Mouse (Mus musculus): Measurements from ENCODE around the gene Aldh1l1. TPM values are rescaled to one million over a fixed set of nuclear protein-coding genes. Genes with fewer than 3 reads are reported as not detected.

The Aldh1l1 gene
- polyA plus RNA-seq, 1 experiment from 2014 or later: 101 TPM

DNA sequence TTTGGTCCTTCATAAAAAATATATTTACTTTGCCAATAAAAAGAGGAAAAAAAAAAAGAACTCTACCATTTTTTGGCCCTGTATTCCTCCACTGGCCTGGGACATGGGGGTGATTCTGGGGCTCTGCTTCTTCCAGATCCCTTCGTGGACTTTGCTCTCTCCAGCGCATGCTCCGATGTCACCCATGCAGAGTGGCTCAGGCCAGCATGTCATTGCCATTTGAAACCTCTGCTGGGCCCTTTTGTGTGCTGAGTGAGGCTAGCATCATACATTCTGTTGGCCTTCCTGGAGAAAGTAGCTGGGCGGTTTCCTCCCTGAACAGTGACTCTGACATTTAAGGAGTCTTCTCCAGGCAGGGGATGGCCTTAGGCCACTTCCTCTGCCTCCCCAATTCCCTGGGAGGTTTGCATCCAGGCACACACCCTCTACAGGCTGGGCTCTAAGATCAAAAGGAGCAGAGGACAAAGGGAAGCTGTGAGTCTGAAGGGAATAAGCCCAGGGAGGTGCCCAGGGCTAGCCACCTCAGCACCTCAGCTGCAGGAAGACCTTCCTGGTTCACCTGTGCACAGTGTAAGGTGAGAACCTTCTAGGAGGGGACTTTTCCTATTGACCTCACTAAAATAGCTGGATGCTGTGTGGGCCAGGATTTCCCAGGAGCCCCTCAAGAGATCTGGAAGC lies 10.9 kb upstream of the Aldh1l1 start:
- no peaks in the 10 kb centered on the region for H3K36me3 ChIP-seq (ENCODE audit: control insufficient read depth, insufficient read depth, low read length)
- H3K9me3 ChIP-seq (ENCODE audit: control insufficient read depth, low read length): no peaks in the 10 kb centered on the region
- H3K27me3 ChIP-seq (replicated peaks; ENCODE audit: control insufficient read depth, insufficient read depth, low read length): no peaks in the 10 kb centered on the region
- no peak overlapping the region for H3K4me2 ChIP-seq (ENCODE audit: low read length)
- H3K4me3 ChIP-seq (ENCODE audit: low read length): no peak overlapping the region
- ATAC-seq: no peak
- H3K4me1 ChIP-seq (ENCODE audit: control insufficient read depth, insufficient read depth, low read depth, low read length): peaks cover 8% of the 10 kb centered on the region
- no peak overlapping the region for H3K27ac ChIP-seq (ENCODE audit: low read depth, low read length)
- no peak overlapping the region for H3K9ac ChIP-seq (ENCODE audit: low read depth, low read length)
- WGBS: 70% methylated on average over 4 of the region's 4 CpGs

DNA sequence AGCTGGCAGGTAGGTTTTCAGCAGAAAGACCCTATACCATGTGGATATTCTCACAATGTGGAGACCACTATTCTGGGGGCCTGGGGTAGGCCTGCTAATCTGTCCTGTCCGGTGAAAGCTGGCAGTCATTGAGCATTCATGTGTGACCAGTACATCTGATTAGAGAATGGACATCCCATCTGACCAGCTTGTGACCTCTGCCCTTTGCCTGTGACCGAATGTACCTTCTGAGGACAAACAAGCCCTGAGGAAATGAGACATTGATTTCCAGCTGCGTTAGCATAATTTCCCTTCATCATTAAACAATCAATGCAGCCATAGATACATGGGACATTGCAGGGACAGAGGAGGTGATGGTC lies 10.4 kb upstream of the Aldh1l1 start:
- no peak for ATAC-seq
- 65% methylated on average over 3 of the region's 3 CpGs for WGBS

DNA sequence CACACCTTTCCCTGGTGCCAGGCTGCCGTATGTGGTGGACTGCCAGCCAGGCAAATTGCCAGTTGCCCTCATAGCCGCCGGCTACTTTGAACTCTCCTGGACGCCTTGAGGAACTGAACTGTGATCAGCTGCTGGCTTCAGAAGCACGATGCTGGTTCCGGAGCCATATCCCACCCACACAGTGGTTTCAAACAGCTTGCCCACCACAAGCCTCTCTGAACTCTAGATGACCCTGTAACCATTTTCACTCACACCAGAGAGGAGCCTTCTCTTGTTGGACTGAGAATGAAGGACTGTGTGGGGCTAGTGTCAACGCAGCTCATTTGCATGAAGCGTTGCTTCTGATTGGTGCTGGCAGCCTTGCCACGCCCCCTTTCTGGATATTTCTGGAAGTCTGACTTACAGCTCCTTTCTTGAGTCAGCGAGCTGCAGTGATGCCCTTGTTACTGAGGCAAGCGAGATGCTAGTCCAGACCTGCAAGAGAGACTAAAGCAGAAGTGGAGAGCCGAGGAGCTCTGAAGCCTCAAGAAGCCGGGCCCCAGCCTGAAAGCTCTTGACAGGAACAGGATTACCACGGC lies 9.2 kb upstream of the Aldh1l1 start:
- H3K4me1 ChIP-seq (ENCODE audit: control insufficient read depth, insufficient read depth, low read depth, low read length): peaks cover 4% of the 10 kb centered on the region; the same call in 1 of the 2 replicates
- H3K4me3 ChIP-seq (ENCODE audit: low read length): no peak overlapping the region
- H3K27ac ChIP-seq (ENCODE audit: low read depth, low read length): no peak overlapping the region
- no peak overlapping the region for H3K9ac ChIP-seq (ENCODE audit: low read depth, low read length)
- WGBS: 58% methylated on average over 14 of the region's 14 CpGs
- H3K36me3 ChIP-seq (ENCODE audit: control insufficient read depth, insufficient read depth, low read length): no peaks in the 10 kb centered on the region
- peak; percentile 49; the same call in 1 of the 2 replicates for ATAC-seq
- no peak overlapping the region for H3K4me2 ChIP-seq (ENCODE audit: low read length)
- H3K27me3 ChIP-seq (replicated peaks; ENCODE audit: control insufficient read depth, insufficient read depth, low read length): no peaks in the 10 kb centered on the region
- no peaks in the 10 kb centered on the region for H3K9me3 ChIP-seq (ENCODE audit: control insufficient read depth, low read length)

More for the DNA sequence above, 10.4 kb upstream of the Aldh1l1 start:
- H3K9ac ChIP-seq (ENCODE audit: low read depth, low read length): no peak overlapping the region
- H3K4me2 ChIP-seq (ENCODE audit: low read length): no peak overlapping the region
- no peak overlapping the region for H3K4me3 ChIP-seq (ENCODE audit: low read length)
- H3K36me3 ChIP-seq (ENCODE audit: control insufficient read depth, insufficient read depth, low read length): no peaks in the 10 kb centered on the region
- H3K4me1 ChIP-seq (ENCODE audit: control insufficient read depth, insufficient read depth, low read depth, low read length): peaks cover 8% of the 10 kb centered on the region
- no peaks in the 10 kb centered on the region for H3K27me3 ChIP-seq (replicated peaks; ENCODE audit: control insufficient read depth, insufficient read depth, low read length)
- H3K9me3 ChIP-seq (ENCODE audit: control insufficient read depth, low read length): no peaks in the 10 kb centered on the region
- H3K27ac ChIP-seq (ENCODE audit: low read depth, low read length): no peak overlapping the region

DNA sequence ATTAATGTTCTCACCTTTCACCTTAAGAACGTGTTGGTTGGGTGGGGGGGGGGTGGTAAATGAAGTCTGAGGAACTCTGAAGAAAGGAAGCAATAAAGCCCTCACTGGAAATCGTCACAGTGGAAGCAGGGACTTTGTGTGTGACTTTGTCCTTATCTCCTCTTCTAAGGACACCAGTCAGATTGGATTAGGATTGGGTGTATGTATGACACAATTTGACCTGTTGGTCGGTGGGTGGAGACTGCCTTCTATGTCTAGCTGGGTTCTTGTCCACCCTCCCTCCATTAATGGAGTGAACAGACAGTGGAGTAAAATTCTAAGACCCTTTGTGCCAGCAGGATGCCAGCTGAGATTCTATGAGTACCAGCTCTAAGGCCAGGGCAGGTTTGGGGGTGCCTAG lies 2.0 kb upstream of the Aldh1l1 start:
- H3K4me3 ChIP-seq (ENCODE audit: low read length): no peak overlapping the region
- no peaks in the 10 kb centered on the region for H3K36me3 ChIP-seq (ENCODE audit: control insufficient read depth, insufficient read depth, low read length)
- no peak overlapping the region for H3K9ac ChIP-seq (ENCODE audit: low read depth, low read length)
- ATAC-seq: no peak
- no peaks in the 10 kb centered on the region for H3K9me3 ChIP-seq (ENCODE audit: control insufficient read depth, low read length)
- H3K27me3 ChIP-seq (replicated peaks; ENCODE audit: control insufficient read depth, insufficient read depth, low read length): no peaks in the 10 kb centered on the region
- no peak overlapping the region for H3K27ac ChIP-seq (ENCODE audit: low read depth, low read length)
- no peaks in the 10 kb centered on the region for H3K4me1 ChIP-seq (ENCODE audit: control insufficient read depth, insufficient read depth, low read depth, low read length)
- WGBS: 87% methylated on average over 3 of the region's 3 CpGs
- H3K4me2 ChIP-seq (ENCODE audit: low read length): no peak overlapping the region

DNA sequence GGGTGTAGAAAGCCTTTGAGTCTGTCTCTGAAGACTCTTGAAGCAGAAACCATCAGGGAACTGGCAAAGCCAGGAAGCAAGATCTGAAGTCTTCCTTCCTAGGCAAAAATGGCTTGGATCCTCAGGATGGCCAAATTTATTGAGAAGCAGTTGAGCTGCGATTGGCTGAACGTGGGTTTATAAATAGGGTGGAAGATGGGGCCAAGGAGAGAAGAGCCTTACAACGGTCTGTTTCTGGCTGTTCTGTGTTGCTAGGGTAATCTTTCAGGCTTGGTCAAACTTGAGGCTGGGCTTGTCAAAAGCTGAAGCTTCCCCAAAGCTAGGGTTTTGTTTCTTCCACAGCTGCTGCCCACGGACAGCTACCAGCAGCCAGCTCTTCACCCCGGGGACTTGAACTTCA lies 1.4 kb upstream of the Aldh1l1 start:
- WGBS: 68% methylated on average over 5 of the region's 5 CpGs
- no peaks in the 10 kb centered on the region for H3K9me3 ChIP-seq (ENCODE audit: control insufficient read depth, low read length)
- H3K4me3 ChIP-seq (ENCODE audit: low read length): no peak overlapping the region
- H3K9ac ChIP-seq (ENCODE audit: low read depth, low read length): no peak overlapping the region
- no peak overlapping the region for H3K27ac ChIP-seq (ENCODE audit: low read depth, low read length)
- H3K4me1 ChIP-seq (ENCODE audit: control insufficient read depth, insufficient read depth, low read depth, low read length): no peaks in the 10 kb centered on the region
- no peaks in the 10 kb centered on the region for H3K36me3 ChIP-seq (ENCODE audit: control insufficient read depth, insufficient read depth, low read length)
- ATAC-seq: no peak
- H3K4me2 ChIP-seq (ENCODE audit: low read length): no peak overlapping the region
- no peaks in the 10 kb centered on the region for H3K27me3 ChIP-seq (replicated peaks; ENCODE audit: control insufficient read depth, insufficient read depth, low read length)

DNA sequence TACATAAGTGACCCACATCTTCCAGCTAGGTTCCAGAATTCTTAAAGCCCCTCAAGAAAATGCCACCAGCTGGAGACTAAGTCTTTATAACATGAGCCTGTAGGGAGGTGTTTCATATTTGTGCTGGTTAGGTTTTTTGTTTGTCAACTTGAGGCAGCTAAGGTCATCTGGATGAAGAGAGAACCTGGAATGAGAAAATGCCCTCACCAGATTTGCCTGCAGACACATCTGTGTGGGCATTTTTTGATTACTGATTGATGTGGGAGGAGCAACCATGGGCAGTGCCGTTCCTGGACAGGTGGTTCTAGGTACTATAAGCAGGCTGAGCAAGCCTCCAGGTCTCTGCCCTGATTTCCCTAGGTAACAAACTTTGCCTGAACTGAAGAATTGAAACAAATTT lies 1.3 kb downstream of the Aldh1l1 start:
- Histone ChIP-seq H3K4me3 (ENCODE audit: low read length) (no peak overlapping the region), H3K27me3 (replicated peaks; ENCODE audit: control insufficient read depth, insufficient read depth, low read length) (no peaks in the 10 kb centered on the region), H3K27ac (ENCODE audit: low read depth, low read length) (no peak overlapping the region), H3K4me2 (ENCODE audit: low read length) (no peak overlapping the region), H3K4me1 (ENCODE audit: control insufficient read depth, insufficient read depth, low read depth, low read length) (peaks cover 6% of the 10 kb centered on the region), H3K9ac (ENCODE audit: low read depth, low read length) (no peak overlapping the region), H3K9me3 (ENCODE audit: control insufficient read depth, low read length) (no peaks in the 10 kb centered on the region), H3K36me3 (ENCODE audit: control insufficient read depth, insufficient read depth, low read length) (no peaks in the 10 kb centered on the region)
- 95% methylated on average over 1 of the region's 1 CpGs for WGBS
- no peak for ATAC-seq

DNA sequence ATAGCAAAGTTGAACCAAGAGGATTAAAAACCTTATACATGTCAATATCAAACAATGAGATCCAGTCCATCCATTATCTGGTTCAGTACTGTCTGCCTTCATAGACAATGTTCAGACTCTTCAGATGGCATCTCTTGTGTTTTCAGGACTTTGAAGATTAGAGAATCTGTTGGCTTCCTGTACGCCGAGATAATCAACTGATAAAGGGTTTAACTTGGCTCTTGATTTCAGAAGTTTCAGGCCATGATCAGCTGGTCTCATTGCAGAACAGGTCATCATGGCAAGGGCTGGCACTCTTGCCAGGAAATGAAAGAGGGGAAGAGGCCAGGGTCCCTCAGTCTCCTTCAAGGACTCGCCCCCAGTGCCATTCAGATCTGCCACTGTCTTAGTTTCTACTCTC lies 3.3 kb downstream of the Aldh1l1 start:
- Histone ChIP-seq H3K9ac (ENCODE audit: low read depth, low read length) (no peak overlapping the region), H3K36me3 (ENCODE audit: control insufficient read depth, insufficient read depth, low read length) (no peaks in the 10 kb centered on the region), H3K4me3 (ENCODE audit: low read length) (no peak overlapping the region), H3K4me1 (ENCODE audit: control insufficient read depth, insufficient read depth, low read depth, low read length) (peaks cover 6% of the 10 kb centered on the region), H3K27me3 (replicated peaks; ENCODE audit: control insufficient read depth, insufficient read depth, low read length) (no peaks in the 10 kb centered on the region), H3K9me3 (ENCODE audit: control insufficient read depth, low read length) (no peaks in the 10 kb centered on the region), H3K27ac (ENCODE audit: low read depth, low read length) (no peak overlapping the region), H3K4me2 (ENCODE audit: low read length) (no peak overlapping the region)
- 91% methylated on average over 3 of the region's 3 CpGs for WGBS
- no peak for ATAC-seq

DNA sequence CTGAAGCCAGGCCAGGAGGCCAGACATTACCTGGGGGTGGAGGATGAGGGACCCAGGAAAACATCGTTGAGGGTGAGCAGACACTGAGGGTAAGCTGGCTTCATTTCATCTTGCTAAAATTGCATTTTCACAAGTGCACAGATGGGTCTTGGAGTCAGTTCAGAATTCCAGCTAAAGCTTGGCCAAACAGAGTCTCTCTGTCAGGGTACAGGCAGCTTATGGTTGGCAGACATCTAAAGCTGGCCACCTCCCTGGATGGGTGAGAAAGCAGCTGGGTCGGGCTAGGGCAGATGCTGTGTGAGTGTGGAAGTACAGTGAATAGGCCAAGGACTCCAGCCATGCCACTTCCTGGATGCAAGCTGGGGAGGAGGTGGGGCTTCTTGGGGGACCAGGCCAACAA lies 4.7 kb downstream of the Aldh1l1 start:
- 63% methylated on average over 2 of the region's 2 CpGs for WGBS
- H3K4me3 ChIP-seq (ENCODE audit: low read length): no peak overlapping the region
- H3K9ac ChIP-seq (ENCODE audit: low read depth, low read length): no peak overlapping the region
- H3K4me1 ChIP-seq (ENCODE audit: control insufficient read depth, insufficient read depth, low read depth, low read length): peaks cover 6% of the 10 kb centered on the region
- no peaks in the 10 kb centered on the region for H3K9me3 ChIP-seq (ENCODE audit: control insufficient read depth, low read length)
- no peaks in the 10 kb centered on the region for H3K36me3 ChIP-seq (ENCODE audit: control insufficient read depth, insufficient read depth, low read length)
- ATAC-seq: peak; percentile 35; the same call in 1 of the 2 replicates
- no peaks in the 10 kb centered on the region for H3K27me3 ChIP-seq (replicated peaks; ENCODE audit: control insufficient read depth, insufficient read depth, low read length)
- H3K27ac ChIP-seq (ENCODE audit: low read depth, low read length): peak overlapping the region; percentile 31
- no peak overlapping the region for H3K4me2 ChIP-seq (ENCODE audit: low read length)

DNA sequence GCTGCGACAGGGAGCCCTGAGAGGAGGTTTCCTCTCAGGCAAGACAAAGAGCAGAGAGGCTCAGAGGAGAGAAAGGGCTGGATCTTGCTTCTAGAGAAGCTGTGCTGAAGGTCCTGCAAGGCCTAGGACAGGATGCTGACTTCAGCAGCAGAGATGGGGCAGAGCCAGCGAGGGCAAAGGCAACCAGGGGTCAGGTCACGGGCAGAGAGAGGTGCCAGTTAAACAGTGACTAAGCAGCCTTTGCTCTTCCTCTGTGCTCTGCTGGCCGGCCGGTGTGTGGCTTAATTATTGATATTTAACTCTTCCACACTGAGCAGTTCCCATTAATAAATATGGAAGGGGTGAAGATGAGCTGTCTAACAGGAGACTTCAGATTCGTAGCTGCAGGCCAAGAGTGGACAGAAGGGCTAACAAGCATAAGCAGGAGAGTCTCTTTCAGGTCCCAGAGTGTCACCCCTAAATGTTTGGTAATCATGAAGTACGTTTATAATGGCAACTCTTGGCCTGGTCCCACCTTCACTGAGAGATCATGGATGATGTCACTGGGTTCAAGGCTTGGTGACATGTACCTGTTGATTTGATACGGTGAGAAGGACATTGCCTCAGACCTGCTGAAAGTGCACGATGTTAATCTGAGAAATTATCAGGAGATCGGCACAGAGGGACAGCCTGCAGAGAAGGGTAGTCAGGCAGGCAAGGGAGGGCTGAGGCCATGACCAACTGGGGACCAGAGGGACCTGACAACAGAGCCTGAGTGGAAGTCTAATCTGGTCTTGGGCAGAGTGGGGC lies 5.9 kb downstream of the Aldh1l1 start:
- no peaks in the 10 kb centered on the region for H3K27me3 ChIP-seq (replicated peaks; ENCODE audit: control insufficient read depth, insufficient read depth, low read length)
- no peaks in the 10 kb centered on the region for H3K36me3 ChIP-seq (ENCODE audit: control insufficient read depth, insufficient read depth, low read length)
- ATAC-seq: no peak
- H3K4me2 ChIP-seq (ENCODE audit: low read length): no peak overlapping the region
- H3K9me3 ChIP-seq (ENCODE audit: control insufficient read depth, low read length): no peaks in the 10 kb centered on the region
- H3K9ac ChIP-seq (ENCODE audit: low read depth, low read length): no peak overlapping the region
- no peak overlapping the region for H3K4me3 ChIP-seq (ENCODE audit: low read length)
- H3K27ac ChIP-seq (ENCODE audit: low read depth, low read length): no peak overlapping the region
- peaks cover 6% of the 10 kb centered on the region for H3K4me1 ChIP-seq (ENCODE audit: control insufficient read depth, insufficient read depth, low read depth, low read length)
- 82% methylated on average over 10 of the region's 10 CpGs for WGBS
